Mouse (Mus musculus): ENCODE data around the gene Tmed3.
A peak's percentile ranks its signal among the peaks of the same experiment; 100 is the strongest.

Tmed3 gene

GRCm38 (mm10) chr9:89704265-89705196 lies at the start of gene Tmed3:
Gene Tmed3, minus strand, starts transcription at chr9:89705068.
- peak; percentile 76 to 83 for DNase-seq (ENCODE audit: low spot score in 2 of 2)

GRCm38 (mm10) chr9:89740041-89740440 lies 35.2 kb upstream of the Tmed3 start:
- DNase-seq (ENCODE audit: low spot score in 2 of 2), result no peak

GRCm38 (mm10) chr9:89738295-89738694 lies 33.4 kb upstream of the Tmed3 start, which contains the start of gene Ankrd34c:
Gene Ankrd34c, minus strand, starts transcription at chr9:89738475.
- peak in 1 of 2 experiments; percentile 3 for DNase-seq (ENCODE audit: low spot score in 2 of 2)

GRCm38 (mm10) chr9:89737888-89738287 lies 33.0 kb upstream of the Tmed3 start:
- DNase-seq (ENCODE audit: low spot score in 2 of 2), result no peak

- no peak for DNase-seq (ENCODE audit: low spot score in 2 of 2)
These were observed 32.3 kb upstream of the Tmed3 start for GRCm38 (mm10) chr9:89736932-89737705.

- DNase-seq (ENCODE audit: low spot score in 2 of 2), result peak in 1 of 2 experiments; percentile 11
These were observed 2.0 kb upstream of the Tmed3 start for GRCm38 (mm10) chr9:89706906-89707305.

- DNase-seq (ENCODE audit: low spot score in 2 of 2), result no peak
These were observed 297 bp upstream of the Tmed3 start for GRCm38 (mm10) chr9:89705197-89705533.

GRCm38 (mm10) chr9:89700910-89701457 lies 3.9 kb downstream of the Tmed3 start:
- DNase-seq (ENCODE audit: low spot score in 2 of 2), result no peak

GRCm38 (mm10) chr9:89695143-89695542 lies 9.7 kb downstream of the Tmed3 start:
- no peak for DNase-seq (ENCODE audit: low spot score in 2 of 2)

DNA sequence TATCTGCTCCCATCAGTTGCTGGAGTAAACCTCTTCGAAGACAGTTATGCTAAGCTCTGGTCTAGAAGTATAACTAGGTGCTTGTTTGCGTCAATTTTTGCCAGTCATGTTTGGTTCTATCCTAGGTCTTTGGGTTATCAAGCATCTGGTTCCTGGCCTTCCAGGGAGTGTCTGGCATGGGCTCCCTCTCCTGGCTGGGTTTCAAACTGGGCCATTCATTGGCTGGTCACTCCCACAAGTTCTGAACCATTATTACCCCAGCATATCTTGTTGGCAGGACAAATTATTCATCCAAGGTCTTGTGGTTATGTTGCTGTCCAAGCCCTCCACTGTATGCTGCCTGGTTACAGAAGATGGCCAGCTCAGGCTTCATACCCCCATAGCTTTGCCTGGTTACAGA lies 11.2 kb downstream of the Tmed3 start:
- DNase-seq (ENCODE audit: low spot score in 2 of 2), result no peak

DNA sequence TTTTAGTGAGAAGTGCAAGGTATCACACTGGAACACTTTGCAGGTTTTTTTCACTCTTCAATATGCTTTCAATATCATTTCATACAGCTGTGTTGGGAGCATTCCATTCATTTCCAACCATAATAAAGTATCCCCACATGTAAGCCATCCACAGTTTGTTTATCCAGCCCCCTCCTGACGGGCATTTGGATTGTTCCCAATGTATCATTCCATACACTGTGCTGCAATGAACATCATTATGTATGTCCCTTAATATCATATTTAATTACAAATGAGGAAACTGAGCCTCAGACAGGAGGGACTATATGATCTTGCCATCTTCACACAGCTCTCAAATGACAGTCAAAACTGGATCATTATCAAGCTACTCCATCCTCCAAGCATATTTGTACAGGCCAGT lies 15.7 kb downstream of the Tmed3 start:
- DNase-seq (ENCODE audit: low spot score in 2 of 2), result no peak

GRCm38 (mm10) chr9:89687503-89688226 lies 17.2 kb downstream of the Tmed3 start:
- peak in 1 of 2 experiments; percentile 24 for DNase-seq (ENCODE audit: low spot score in 2 of 2)

GRCm38 (mm10) chr9:89686262-89686661 lies 18.6 kb downstream of the Tmed3 start:
- DNase-seq (ENCODE audit: low spot score in 2 of 2), result no peak

DNA sequence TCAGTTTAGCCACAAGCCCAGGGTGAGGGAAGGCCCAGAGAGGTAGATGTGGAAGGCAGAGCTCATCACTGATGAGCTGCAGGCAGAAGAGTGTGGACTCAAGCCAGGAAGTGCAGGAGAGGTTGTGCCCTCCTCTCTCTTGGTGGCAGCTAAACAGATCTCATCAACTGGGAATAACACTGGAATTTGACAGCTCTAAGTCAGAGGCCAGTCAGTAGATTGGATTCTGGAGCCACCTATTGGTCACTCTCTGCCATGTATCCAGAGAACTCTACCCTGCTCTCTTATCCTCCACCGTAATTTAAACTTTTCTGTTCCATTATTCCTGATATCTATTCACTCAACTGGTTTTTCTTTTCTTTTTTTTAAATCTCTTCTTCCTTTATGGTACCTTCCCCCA lies 25.9 kb downstream of the Tmed3 start:
- DNase-seq (ENCODE audit: low spot score in 2 of 2), result peak in 1 of 2 experiments; percentile 26

GRCm38 (mm10) chr9:89674014-89674618 lies 30.8 kb downstream of the Tmed3 start:
- peak; percentile 70 to 88 for DNase-seq (ENCODE audit: low spot score in 2 of 2)

GRCm38 (mm10) chr9:89673402-89673801 lies 31.5 kb downstream of the Tmed3 start:
- DNase-seq (ENCODE audit: low spot score in 2 of 2), result no peak

DNA sequence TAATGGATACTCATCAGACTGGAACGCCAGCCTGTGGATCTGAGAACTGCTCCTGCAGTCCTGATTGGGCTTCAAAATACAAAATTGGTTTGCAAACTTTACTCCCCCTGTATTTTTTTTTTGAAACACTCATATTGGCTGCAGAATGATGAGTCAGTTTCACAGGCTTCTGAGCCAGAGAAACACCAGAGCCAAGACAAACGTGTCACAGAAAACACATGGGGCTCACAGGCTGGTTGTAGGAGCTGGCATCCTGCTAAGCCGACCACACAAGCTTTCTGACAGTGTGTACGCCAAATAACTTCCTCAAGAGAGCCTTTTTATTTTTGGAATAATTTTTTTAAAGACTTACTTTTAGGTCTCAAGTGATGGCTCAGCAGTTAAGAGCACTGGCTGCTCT lies 35.0 kb downstream of the Tmed3 start:
- no peak for DNase-seq (ENCODE audit: low spot score in 2 of 2)

DNA sequence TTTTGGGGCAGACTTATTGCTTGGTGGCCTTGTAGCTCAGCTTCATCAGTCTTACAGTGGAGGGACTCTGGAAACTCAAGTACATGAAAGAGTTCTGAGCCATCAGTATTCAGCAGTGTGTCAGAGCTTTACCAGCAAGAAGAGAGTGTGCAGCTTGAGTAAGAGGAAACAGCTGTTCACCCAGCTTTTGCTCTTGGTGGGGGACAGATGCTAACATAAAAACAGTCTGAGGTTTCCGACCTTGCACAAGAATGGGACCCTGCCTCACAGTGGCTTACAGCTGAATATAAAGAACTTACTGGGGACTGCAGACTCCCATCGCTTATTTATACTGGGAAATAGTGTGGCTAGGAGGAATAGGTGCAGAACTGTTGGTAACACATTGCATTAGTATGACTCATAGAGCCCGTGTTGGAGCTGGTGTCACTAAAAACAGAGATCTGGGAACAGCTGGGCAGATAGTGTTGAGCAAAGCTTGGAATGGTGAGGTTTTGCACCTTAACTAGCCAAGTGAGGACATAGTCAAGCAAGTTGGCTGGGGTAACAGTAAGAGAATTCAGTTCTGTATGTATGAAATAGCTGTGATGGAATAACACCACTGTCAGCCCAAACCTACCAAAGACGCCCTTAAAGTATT lies 37.4 kb downstream of the Tmed3 start:
- no peak for DNase-seq (ENCODE audit: low spot score in 2 of 2)

- no peak for DNase-seq (ENCODE audit: low spot score in 2 of 2)
These were observed 54.0 kb downstream of the Tmed3 start for GRCm38 (mm10) chr9:89650913-89651312.

Measured in cerebellum, postnatal 4 days (tissue).